Mouse (Mus musculus) erythroblast, embryonic 14.5 days (primary cell): Measurements from ENCODE around the gene Lrrc1. TPM values are rescaled to one million over a fixed set of nuclear protein-coding genes. Genes with fewer than 3 reads are reported as not detected.

Source experiments
- H3K27me3 ChIP-seq: 2 replicates; pipeline ENCODE4 v1.6.1; 2012; ENCODE audit warnings: inconsistent platforms; ENCODE audit not compliant: control insufficient read depth
- H3K36me3 ChIP-seq: 2 replicates; pipeline ENCODE4 v1.6.1; 2012; ENCODE audit warnings: mild to moderate bottlenecking, inconsistent platforms; ENCODE audit not compliant: control insufficient read depth
- H3K4me1 ChIP-seq: 2 replicates; pipeline ENCODE4 v1.6.1; 2012; ENCODE audit warnings: inconsistent platforms; ENCODE audit not compliant: control insufficient read depth
- H3K4me3 ChIP-seq: replicated peaks from 2 replicates; pipeline ENCODE3; 2012; ENCODE audit warnings: moderate library complexity, mild to moderate bottlenecking, inconsistent platforms
- H3K9me3 ChIP-seq: 2 replicates; pipeline ENCODE4 v1.6.1; 2012; ENCODE audit warnings: low read length, inconsistent platforms, mixed read lengths; ENCODE audit not compliant: control insufficient read depth
- GATA1 ChIP-seq: IDR thresholded peaks from 2 replicates; pipeline ENCODE4 v1.6.1; 2012; ENCODE audit warnings: low read length, inconsistent platforms, mixed read lengths
- TAL1 ChIP-seq: IDR thresholded peaks from 3 replicates; pipeline ENCODE4 v1.6.1; 2012; ENCODE audit warnings: low read length, inconsistent platforms, mixed read lengths
- polyA plus RNA-seq: library from polyadenylated mRNA; stranded (reverse); fragments of >175 nt; gene quantifications from 2 replicates; pipeline ENCODE4 v1.2.3, GENCODE M21; 2012

The Lrrc1 gene
- polyA plus RNA-seq, 1 experiment, result 0.09 TPM

DNA sequence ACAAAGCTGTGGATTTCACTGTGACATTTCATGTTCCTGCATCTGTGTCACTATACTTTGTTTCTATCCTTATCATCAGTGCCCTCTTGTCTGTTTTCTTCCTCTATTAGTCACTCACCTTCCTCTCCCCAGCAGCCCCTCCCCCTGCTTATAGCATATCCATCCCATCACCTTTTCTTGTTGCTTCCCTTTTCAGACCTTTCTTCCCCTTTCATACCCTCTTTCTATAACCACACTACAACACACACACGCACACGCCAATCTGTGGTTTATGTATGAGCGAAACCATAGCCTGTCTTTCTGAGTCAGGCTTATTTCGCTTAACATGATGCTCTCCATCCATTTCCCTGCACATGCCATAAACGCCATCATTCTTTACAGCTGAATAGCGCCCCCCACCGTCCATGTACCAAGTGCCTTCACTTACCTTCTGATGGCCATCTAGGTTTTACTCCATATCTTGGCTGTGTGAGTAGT, 6.4 kb upstream of the Lrrc1 start:
- Histone ChIP-seq H3K9me3 (no peaks in the 10 kb centered on the region), H3K27me3 (peaks cover 11% of the 10 kb centered on the region), H3K4me3 (no peak overlapping the region), H3K4me1 (no peaks in the 10 kb centered on the region), H3K36me3 (no peaks in the 10 kb centered on the region)
- TF ChIP-seq GATA1 (no peak), TAL1 (no peak)

DNA sequence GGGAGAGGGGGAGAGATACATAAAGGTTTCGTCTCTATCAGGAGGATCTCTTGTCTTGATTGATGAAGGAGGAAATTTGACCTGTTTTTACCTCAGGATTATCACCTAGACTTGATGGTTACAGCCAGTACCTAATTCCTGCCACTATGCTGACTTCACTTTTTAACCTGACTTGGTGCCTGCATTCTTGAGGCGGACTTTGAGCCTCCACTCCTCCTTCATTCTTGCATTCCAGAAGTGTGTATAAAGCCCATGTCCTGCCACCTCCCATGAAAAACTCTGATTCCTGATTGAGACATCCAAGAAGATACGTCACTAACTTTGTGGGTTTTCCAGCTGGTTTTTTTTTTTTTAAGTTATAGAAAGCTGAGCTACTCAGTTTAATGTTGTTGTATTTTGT, 1.3 kb upstream of the Lrrc1 start:
- no peak for TF ChIP-seq TAL1
- TF ChIP-seq GATA1, result no peak
- peaks cover 24% of the 10 kb centered on the region for H3K4me1 ChIP-seq
- no peak overlapping the region for H3K4me3 ChIP-seq
- peaks cover 44% of the 10 kb centered on the region for H3K27me3 ChIP-seq
- no peaks in the 10 kb centered on the region for H3K36me3 ChIP-seq
- H3K9me3 ChIP-seq, result no peaks in the 10 kb centered on the region

DNA sequence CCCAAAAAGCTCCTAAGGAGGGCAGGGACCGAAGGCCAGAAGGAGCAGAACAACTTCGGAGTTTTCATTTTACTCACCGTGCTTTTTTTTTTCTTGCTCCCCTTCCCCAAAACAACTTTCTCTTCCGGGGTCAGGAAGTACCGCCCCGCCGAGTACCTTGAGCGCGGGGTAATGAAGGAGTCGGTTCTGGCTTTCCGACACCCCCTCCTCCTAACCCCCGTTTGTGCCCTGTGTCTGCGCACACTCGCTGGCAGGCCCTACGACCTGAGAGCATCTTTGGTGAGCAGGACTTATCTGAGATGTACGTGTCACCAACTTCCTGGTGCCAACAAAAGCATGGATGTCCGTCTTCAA, 375 bp upstream of the Lrrc1 start:
- H3K36me3 ChIP-seq, result no peaks in the 10 kb centered on the region
- peaks cover 44% of the 10 kb centered on the region for H3K27me3 ChIP-seq
- peaks cover 24% of the 10 kb centered on the region for H3K4me1 ChIP-seq
- no peaks in the 10 kb centered on the region for H3K9me3 ChIP-seq
- TF ChIP-seq TAL1 (no peak), GATA1 (no peak)
- peak overlapping the region; percentile 74 for H3K4me3 ChIP-seq

DNA sequence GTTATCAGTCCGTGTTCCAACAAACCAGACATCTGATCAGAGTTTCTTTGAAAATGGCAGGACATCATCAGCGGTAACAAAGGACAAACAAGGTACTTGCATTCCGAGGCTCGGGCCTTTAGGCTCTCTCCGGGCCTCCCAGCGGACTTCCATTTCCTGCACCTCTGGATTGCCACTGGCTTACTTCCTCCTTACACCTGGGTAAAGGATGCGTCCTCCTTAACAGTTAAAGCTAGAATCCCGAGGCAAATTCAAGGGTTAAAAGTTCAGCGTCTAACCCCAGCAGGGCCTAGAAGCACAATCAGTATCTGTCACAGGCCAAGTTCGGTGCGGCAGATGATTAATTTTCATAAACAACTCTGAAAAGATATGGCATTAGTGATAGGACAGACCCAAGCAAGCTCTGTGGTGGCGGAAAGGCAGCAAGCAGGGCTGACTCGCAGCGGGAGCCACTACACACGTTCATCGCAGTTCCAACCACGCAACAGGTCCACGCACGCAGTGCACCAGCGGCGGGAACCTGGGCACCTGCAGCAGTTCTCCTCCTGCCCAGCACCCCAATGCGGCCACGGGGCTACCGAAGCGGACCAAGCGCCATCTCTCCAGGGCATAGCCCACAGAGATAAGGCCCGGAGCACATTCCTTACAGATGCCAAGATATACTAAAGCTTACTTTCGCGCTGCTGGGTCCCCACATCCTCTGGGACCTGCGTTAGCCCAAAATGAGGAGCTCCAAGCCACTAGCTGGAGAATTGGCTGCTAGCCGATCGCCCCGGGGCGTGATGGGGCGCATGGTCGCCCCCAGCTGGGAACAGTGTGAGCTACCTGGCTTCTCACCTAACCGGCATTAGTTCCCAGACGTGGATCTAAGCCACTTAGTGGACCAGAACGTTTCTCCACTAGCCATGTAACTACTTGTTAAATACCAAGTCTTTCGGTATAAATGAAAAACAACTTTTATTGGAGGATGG, 1.0 kb downstream of the Lrrc1 start:
- Histone ChIP-seq H3K36me3 (no peaks in the 10 kb centered on the region), H3K4me3 (peak overlapping the region; percentile 74), H3K9me3 (no peaks in the 10 kb centered on the region), H3K27me3 (peaks cover 44% of the 10 kb centered on the region), H3K4me1 (peaks cover 24% of the 10 kb centered on the region)
- TF ChIP-seq GATA1 (no peak), TAL1 (no peak)

DNA sequence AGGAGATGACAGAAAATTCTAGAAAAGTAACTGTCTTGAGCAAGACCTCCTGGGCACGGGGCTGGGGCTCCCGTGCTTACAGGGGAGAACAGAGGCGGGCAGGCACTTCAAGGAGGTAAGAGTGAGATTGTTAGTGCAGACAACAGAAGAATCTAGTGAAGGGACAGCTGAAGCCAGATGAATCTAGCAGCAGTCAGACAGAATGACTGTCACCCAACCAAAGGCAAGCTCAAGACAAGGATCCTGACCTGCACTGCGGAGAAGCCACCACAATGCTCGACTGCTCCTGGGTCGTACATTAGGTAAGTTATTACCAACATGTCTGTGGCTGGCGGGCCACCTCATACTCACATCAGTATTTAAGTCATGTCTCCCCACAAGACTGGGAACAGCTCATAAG, 3.1 kb downstream of the Lrrc1 start:
- Histone ChIP-seq H3K36me3 (no peaks in the 10 kb centered on the region), H3K9me3 (no peaks in the 10 kb centered on the region), H3K4me1 (peaks cover 24% of the 10 kb centered on the region), H3K27me3 (peaks cover 37% of the 10 kb centered on the region), H3K4me3 (no peak overlapping the region)
- TF ChIP-seq GATA1 (no peak), TAL1 (no peak)

DNA sequence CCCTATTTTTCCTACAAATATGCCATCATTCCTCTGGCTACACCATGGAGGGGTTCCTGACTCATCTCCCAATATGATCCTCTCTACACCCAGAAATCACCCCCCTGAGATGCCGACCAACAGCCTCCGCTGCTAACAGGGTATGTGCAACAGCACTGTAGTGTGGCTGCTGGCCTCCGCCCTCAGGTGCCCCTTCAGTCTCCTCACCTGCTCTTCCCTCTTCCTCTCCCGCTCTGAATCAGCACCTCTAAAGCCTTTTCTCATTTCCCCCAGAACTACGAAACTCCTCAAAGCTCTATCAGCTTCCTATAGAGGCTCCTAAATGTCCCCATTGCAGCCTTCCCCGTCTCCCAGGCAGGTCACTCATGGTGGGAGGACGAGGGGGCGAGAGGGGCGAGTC, 5.4 kb downstream of the Lrrc1 start:
- peaks cover 11% of the 10 kb centered on the region for H3K4me1 ChIP-seq
- H3K27me3 ChIP-seq, result peaks cover 14% of the 10 kb centered on the region
- TF ChIP-seq GATA1 (no peak), TAL1 (no peak)
- H3K36me3 ChIP-seq, result no peaks in the 10 kb centered on the region
- H3K4me3 ChIP-seq, result no peak overlapping the region
- no peaks in the 10 kb centered on the region for H3K9me3 ChIP-seq

DNA sequence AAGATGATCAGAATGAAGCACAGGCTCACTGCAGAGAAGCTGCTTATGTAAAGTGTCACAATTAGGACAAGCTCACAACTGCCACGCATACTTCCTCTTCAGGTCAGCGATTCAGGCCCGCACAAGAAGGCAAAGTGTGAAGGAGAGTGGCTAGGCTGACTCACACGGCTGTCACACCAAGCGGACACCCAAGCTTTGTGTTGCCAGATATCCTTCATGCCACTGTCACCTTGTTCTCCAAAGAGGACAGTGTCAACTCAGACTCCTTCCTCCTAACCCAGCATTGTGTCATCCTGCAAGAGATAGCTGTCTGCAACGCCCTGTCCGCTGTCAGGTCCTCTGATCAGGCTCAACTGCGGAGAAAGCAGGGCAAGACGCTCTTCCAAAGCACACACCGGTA, 7.3 kb downstream of the Lrrc1 start:
- no peaks in the 10 kb centered on the region for H3K9me3 ChIP-seq
- no peaks in the 10 kb centered on the region for H3K36me3 ChIP-seq
- no peak for TF ChIP-seq GATA1
- TF ChIP-seq TAL1, result no peak
- H3K4me1 ChIP-seq, result no peaks in the 10 kb centered on the region
- H3K27me3 ChIP-seq, result peaks cover 2% of the 10 kb centered on the region
- no peak overlapping the region for H3K4me3 ChIP-seq

DNA sequence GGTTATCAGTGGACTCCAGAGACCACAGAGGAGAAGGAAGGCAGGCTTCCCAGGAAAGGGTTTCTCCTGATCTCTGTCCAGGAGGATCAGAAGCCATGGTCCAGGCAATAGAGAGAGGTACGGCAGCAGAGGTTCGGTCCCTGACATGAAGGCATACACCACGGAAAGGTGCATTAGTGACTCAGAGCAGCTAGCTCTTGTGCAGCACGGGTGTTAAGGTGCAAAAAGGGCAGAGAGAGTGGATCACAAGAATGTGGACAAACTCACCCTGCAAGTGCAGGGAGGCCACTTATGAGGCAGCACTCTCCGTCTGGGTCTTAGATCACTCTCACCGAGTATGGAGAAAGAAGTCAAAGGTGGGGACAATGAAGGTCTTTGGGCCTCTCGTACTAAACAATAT, 7.8 kb downstream of the Lrrc1 start:
- Histone ChIP-seq H3K4me3 (no peak overlapping the region), H3K9me3 (no peaks in the 10 kb centered on the region), H3K27me3 (no peaks in the 10 kb centered on the region), H3K4me1 (no peaks in the 10 kb centered on the region), H3K36me3 (no peaks in the 10 kb centered on the region)
- TF ChIP-seq TAL1, result no peak
- TF ChIP-seq GATA1, result no peak

DNA sequence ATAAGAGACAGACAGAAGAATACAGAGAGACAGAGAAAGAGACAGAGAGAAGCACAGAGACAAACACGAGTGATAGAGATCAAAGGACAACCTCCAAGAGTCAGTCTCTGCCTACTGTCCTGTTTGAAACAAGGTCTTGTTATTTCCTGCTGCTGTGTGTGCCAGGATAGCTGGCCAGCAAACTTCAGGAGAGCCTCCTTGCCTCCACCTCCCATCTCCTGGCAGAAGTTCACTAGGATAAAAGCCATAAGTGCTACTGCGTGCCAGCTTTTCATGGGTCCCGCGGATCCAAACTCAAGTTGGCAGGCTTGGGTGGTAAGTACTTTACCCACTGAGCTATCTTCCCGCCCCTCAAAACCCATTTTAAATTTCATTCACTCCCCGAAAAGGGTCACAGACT, 8.4 kb downstream of the Lrrc1 start:
- Histone ChIP-seq H3K4me3 (no peak overlapping the region), H3K27me3 (no peaks in the 10 kb centered on the region), H3K9me3 (no peaks in the 10 kb centered on the region), H3K36me3 (no peaks in the 10 kb centered on the region), H3K4me1 (no peaks in the 10 kb centered on the region)
- no peak for TF ChIP-seq GATA1
- no peak for TF ChIP-seq TAL1
